Mouse (Mus musculus): ENCODE measurements around the gene Tmeff2.

GRCm38 (mm10) chr1:50970853-50971252 is 70.4 kb downstream of the Tmeff2 start:
- TF ChIP-seq GATA1 (IDR thresholded peaks at IDR 0.05; ENCODE audit: borderline replicate concordance, low read length), result no peak
- no peak for TF ChIP-seq FLI1 (IDR thresholded peaks at IDR 0.05; ENCODE audit: low read length)
